In the genomic region with DNA sequence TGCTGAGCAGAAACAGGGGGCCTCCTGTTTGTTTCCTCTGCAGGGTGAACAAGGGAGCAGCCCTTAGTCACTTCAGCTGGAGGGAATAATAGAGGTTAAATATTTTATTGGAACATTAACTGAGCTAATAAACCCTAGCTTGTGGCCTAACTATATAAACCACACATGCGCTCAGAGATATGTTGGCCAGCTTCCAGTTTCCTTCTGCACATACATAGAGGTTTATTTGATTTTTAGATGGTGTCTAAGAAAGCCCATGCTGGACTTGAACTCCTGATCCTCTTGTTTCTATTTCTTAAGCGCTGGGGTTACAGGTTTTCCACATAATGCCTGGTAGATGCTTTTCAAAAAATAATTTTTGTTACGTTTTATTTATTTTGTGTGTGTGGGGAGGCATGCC, we compare ENCODE assay signal across 25 mouse cellular contexts. TPM values are rescaled to one million over a fixed set of nuclear protein-coding genes. Genes with fewer than 3 reads are reported as not detected.
A peak's percentile ranks its signal among the peaks of the same experiment; 100 is the strongest.
DNase-seq lines count a peak whose midpoint lies in the region; ATAC-seq and TF ChIP-seq lines count a peak whose summit lies in the region.
"Had no signal": no experiment of that assay in that cellular context is flagged by ENCODE, and none has a peak within 500 bp of the region (broad histone marks: within the 10 kb centered on the region; RNA-seq: fewer than 3 reads in every experiment).

No protein-coding gene starts in this region.

- peaks cover 11% of the 10 kb centered on the region for H3K9me3 ChIP-seq in heart, embryonic 13.5 days
- no peaks in the 10 kb centered on the region for H3K9me3 ChIP-seq in kidney, postnatal 0 days (replicated peaks; ENCODE audit: low read length)
- H3K9me3 ChIP-seq in MEL (replicated peaks; ENCODE audit: insufficient read depth, low read length), result no peaks in the 10 kb centered on the region
- 0 out of 2 replicates have a peak, but pooled peaks cover 4% of the 10 kb centered on the region for H3K9me3 ChIP-seq in limb, embryonic 14.5 days (ENCODE audit: control insufficient read depth, low read length)
- H3K9me3 ChIP-seq: forebrain, embryonic 15.5 days; neural tube, embryonic 15.5 days had no signal

- H3K27ac ChIP-seq in heart, embryonic 13.5 days (replicated peaks), result peak overlapping the region; percentile 96; the same call in 1 of the 2 replicates
- H3K27ac ChIP-seq in heart, adult 2 months, result no peak overlapping the region
- no peak overlapping the region for H3K27ac ChIP-seq in kidney, postnatal 0 days
- no peak overlapping the region for H3K27ac ChIP-seq in MEL (ENCODE audit: control insufficient read depth, low read depth, low read length)
- H3K27ac ChIP-seq in limb, embryonic 14.5 days (replicated peaks; ENCODE audit: low read depth, low read length), result no peak overlapping the region
- H3K27ac ChIP-seq: forebrain, embryonic 15.5 days; hindbrain, embryonic 13.5 days; layer of hippocampus, adult 2 months; neural tube, embryonic 15.5 days had no signal

- peak overlapping the region; percentile 78 for H3K4me3 ChIP-seq in heart, embryonic 13.5 days
- no peak overlapping the region for H3K4me3 ChIP-seq in heart, adult 2 months
- no peak overlapping the region for H3K4me3 ChIP-seq in kidney, postnatal 0 days (replicated peaks; ENCODE audit: low read depth, low read length)
- no peak overlapping the region for H3K4me3 ChIP-seq in MEL (ENCODE audit: control insufficient read depth in 1 of 2, insufficient read depth in 1 of 2, low read depth in 2 of 2, low read length in 2 of 2)
- H3K4me3 ChIP-seq in limb, embryonic 14.5 days (replicated peaks; ENCODE audit: low read length), result no peak overlapping the region

- TF ChIP-seq EP300 in heart, adult 2 months (IDR thresholded peaks at IDR 0.05; ENCODE audit: insufficient read depth, low read depth, low read length), result no peak
- no peak for TF ChIP-seq EP300 in MEL (IDR thresholded peaks at IDR 0.05; ENCODE audit: low read depth in 1 of 2, low read length in 2 of 2)

- no peaks in the 10 kb centered on the region; the same call in 1 of the 2 replicates for H3K79me2 ChIP-seq in heart, adult 2 months (replicated peaks; ENCODE audit: control insufficient read depth, insufficient read depth, low read length)
- no peaks in the 10 kb centered on the region for H3K79me2 ChIP-seq in MEL (ENCODE audit: control insufficient read depth, insufficient read depth, low read length, poor library complexity)

- H3K36me3 ChIP-seq in heart, embryonic 13.5 days, result peaks cover 17% of the 10 kb centered on the region
- H3K36me3 ChIP-seq in heart, adult 2 months (ENCODE audit: control insufficient read depth, insufficient read depth, low read length), result no peaks in the 10 kb centered on the region
- H3K36me3 ChIP-seq in kidney, postnatal 0 days (ENCODE audit: insufficient read depth, low read length), result no peaks in the 10 kb centered on the region
- H3K36me3 ChIP-seq in MEL (ENCODE audit: control insufficient read depth in 1 of 2, insufficient read depth in 2 of 2, low read length in 2 of 2), result no peaks in the 10 kb centered on the region
- no peaks in the 10 kb centered on the region for H3K36me3 ChIP-seq in limb, embryonic 14.5 days (ENCODE audit: control insufficient read depth, insufficient read depth, low read length)
- H3K36me3 ChIP-seq: forebrain, embryonic 15.5 days; hindbrain, embryonic 13.5 days; neural tube, embryonic 15.5 days had no signal

- ATAC-seq in heart, embryonic 13.5 days (ENCODE audit: extremely low read depth, insufficient number of reproducible peaks, low FRiP score, low TSS enrichment), result no peak
- ATAC-seq in kidney, postnatal 0 days (replicated peaks; ENCODE audit: low FRiP score, low read depth), result no peak
- no peak for ATAC-seq in limb, embryonic 14.5 days (ENCODE audit: low FRiP score, low read depth)
- no peak for ATAC-seq in granulocyte monocyte progenitor cell, adult 5-6 weeks (replicated peaks; ENCODE audit: poor library complexity, severe bottlenecking)
- ATAC-seq: forebrain, embryonic 15.5 days; inflammation-experienced regulatory T-cells, adult 6 months; liver, postnatal 0 days had no signal

- no peak for DNase-seq in heart, adult 2 months
- peak; percentile 7 for DNase-seq in kidney, postnatal 0 days (ENCODE audit: low spot score)
- no peak for DNase-seq in kidney, postnatal 10 days
- DNase-seq in MEL (ENCODE audit: low read depth, low spot score), result peak; percentile 61
- DNase-seq in limb, embryonic 14.5 days (ENCODE audit: low spot score), result peak; percentile 61
- no peak for DNase-seq in left cerebral cortex, adult 18-20 months (ENCODE audit: low spot score in 2 of 2)
- DNase-seq: adrenal gland, postnatal 25 days; cerebellum, adult 8-10 months; cerebellum, postnatal 36 days; embryo, embryonic 11 days; gastrocnemius, postnatal 10 days; heart, adult 18-20 months; kidney, adult 8-10 months; kidney, postnatal 25 days; layer of hippocampus, postnatal 36 days; liver, postnatal 0 days; lung, postnatal 10 days; thymus, postnatal 14 days had no signal

- H3K4me2 ChIP-seq in heart, embryonic 13.5 days, result peak overlapping the region; percentile 90
- no peak overlapping the region for H3K4me2 ChIP-seq in kidney, postnatal 0 days (ENCODE audit: low read length)
- H3K4me2 ChIP-seq in limb, embryonic 14.5 days (replicated peaks; ENCODE audit: low read depth, low read length, severe bottlenecking), result peak overlapping the region; percentile 93

- no peak for TF ChIP-seq POLR2A in heart, adult 2 months (IDR thresholded peaks at IDR 0.05; ENCODE audit: insufficient read depth, low read depth, low read length)
- no peak for TF ChIP-seq POLR2A in MEL (IDR thresholded peaks at IDR 0.05; ENCODE audit: control insufficient read depth in 1 of 2, insufficient read depth in 1 of 2, low read depth in 1 of 2, low read length in 2 of 2, poor library complexity in 1 of 2)
- no peak for TF ChIP-seq POLR2A in limb, embryonic 14.5 days (IDR thresholded peaks at IDR 0.05; ENCODE audit: borderline replicate concordance, extremely low read depth, insufficient read depth, insufficient read length)

- H3K4me1 ChIP-seq in heart, embryonic 13.5 days, result peaks cover 37% of the 10 kb centered on the region
- peaks cover 3% of the 10 kb centered on the region; the same call in 1 of the 2 replicates for H3K4me1 ChIP-seq in heart, adult 2 months (ENCODE audit: control insufficient read depth, insufficient read depth, low read length)
- peaks cover 5% of the 10 kb centered on the region; the same call in 1 of the 2 replicates for H3K4me1 ChIP-seq in kidney, postnatal 0 days (replicated peaks; ENCODE audit: insufficient read depth, low read length)
- no peaks in the 10 kb centered on the region for H3K4me1 ChIP-seq in MEL (ENCODE audit: control insufficient read depth in 1 of 2, insufficient read depth in 2 of 2, low read length in 2 of 2)
- peaks cover 7% of the 10 kb centered on the region for H3K4me1 ChIP-seq in limb, embryonic 14.5 days (ENCODE audit: control insufficient read depth, insufficient read depth, low read length)

- peaks cover 13% of the 10 kb centered on the region for H3K27me3 ChIP-seq in heart, embryonic 13.5 days (replicated peaks)
- H3K27me3 ChIP-seq in heart, adult 2 months (ENCODE audit: control insufficient read depth, insufficient read depth, low read length), result no peaks in the 10 kb centered on the region
- no peaks in the 10 kb centered on the region; the same call in 1 of the 2 replicates for H3K27me3 ChIP-seq in kidney, postnatal 0 days (ENCODE audit: insufficient read depth, low read length)
- no peaks in the 10 kb centered on the region for H3K27me3 ChIP-seq in MEL (ENCODE audit: control insufficient read depth in 1 of 2, insufficient read depth in 2 of 2, low read length in 2 of 2)
- H3K27me3 ChIP-seq in limb, embryonic 14.5 days (ENCODE audit: control insufficient read depth, insufficient read depth, low read length), result peaks cover 13% of the 10 kb centered on the region; the same call in 1 of the 2 replicates

- H3K9ac ChIP-seq in heart, embryonic 13.5 days, result peak overlapping the region; percentile 92
- no peak overlapping the region for H3K9ac ChIP-seq in heart, adult 2 months (ENCODE audit: low read depth, low read length)
- H3K9ac ChIP-seq in kidney, postnatal 0 days (ENCODE audit: low read depth, low read length), result no peak overlapping the region
- no peak overlapping the region for H3K9ac ChIP-seq in MEL (ENCODE audit: control insufficient read depth, low read depth, low read length, poor library complexity, severe bottlenecking)
- no peak overlapping the region for H3K9ac ChIP-seq in limb, embryonic 14.5 days (ENCODE audit: low read depth, low read length, severe bottlenecking)
- H3K9ac ChIP-seq: liver, postnatal 0 days; neural tube, embryonic 15.5 days had no signal

- WGBS in heart, embryonic 13.5 days, result 42% methylated on average over 3 of the region's 3 CpGs
- WGBS in heart, adult 2 months, result 61% methylated on average over 3 of the region's 3 CpGs
- 47% methylated on average over 3 of the region's 3 CpGs for WGBS in kidney, postnatal 0 days
- 34% methylated on average over 3 of the region's 3 CpGs for WGBS in limb, embryonic 14.5 days

- no peak for TF ChIP-seq CTCF in heart, adult 2 months (IDR thresholded peaks at IDR 0.05)
- no peak for TF ChIP-seq CTCF in kidney, postnatal 0 days (IDR thresholded peaks at IDR 0.05; ENCODE audit: low read depth)
- TF ChIP-seq CTCF in MEL (IDR thresholded peaks at IDR 0.05 in 2 of 3, conservative IDR thresholded peaks at IDR 0.05 in 1 of 3; ENCODE audit: control insufficient read depth in 1 of 3, insufficient read depth in 1 of 3, low read depth in 2 of 3, low read length in 3 of 3, poor library complexity in 1 of 3, severe bottlenecking in 1 of 3), result no peak

- no peak for TF ChIP-seq RAD21 in MEL (IDR thresholded peaks at IDR 0.05; ENCODE audit: low read depth, low read length)

- intact Hi-C loops in heart, adult 2 months (cut with DNase I), result no loop called here

RNA-seq across cellular contexts. Expression of a gene that starts 1.0 kb away (rescaled TPM):
- polyA plus RNA-seq in heart, embryonic 13.5 days (2015; fragmentation: Nextera tagmentation; extraction: Ambion mirVana), result 9.0 and 13.5 TPM in 2 replicates
- total RNA-seq in heart, adult 2 months (2021), result 10 to 100 TPM; 22.1 to 24.2 TPM
- 7.1 and 11.8 TPM in 2 replicates for polyA plus RNA-seq in heart, adult 2 months (2012; rRNA removed)
- 1.6 and 2.6 TPM in 2 replicates for polyA plus RNA-seq in kidney, postnatal 0 days (2015; fragmentation: Nextera tagmentation; extraction: Ambion mirVana)
- total RNA-seq in MEL (2012; rRNA removed), result 0.04 and 0.10 TPM in 2 replicates
- under 1 TPM in 1 of 2 experiments, not detected in 1; 0.13 TPM for polyA plus RNA-seq in MEL (2012; ENCODE audit: insufficient read depth in 1 of 2, insufficient read length in 2 of 2, low read depth in 1 of 2, low replicate concordance in 2 of 2, missing spikeins in 1 of 2)
- polyA plus RNA-seq in limb, embryonic 14.5 days (2012; rRNA removed), result 1.9 and 2.7 TPM in 2 replicates
- 1.1 and 2.0 TPM in 2 replicates for polyA plus RNA-seq in limb, embryonic 14.5 days (2014; fragmentation: Nextera tagmentation; extraction: Ambion mirVana)
- total RNA-seq in left cerebral cortex, adult 18-20 months (2021), result 1 to 10 TPM; 5.6 to 7.9 TPM
- total RNA-seq in granulocyte monocyte progenitor cell, adult 5-6 weeks (2014; fragmentation: Nextera tagmentation), result 0.38 TPM in 1 of 2 replicates, not detected in the other
- total RNA-seq in granulocyte monocyte progenitor cell, adult 5-6 weeks (2017), result not detected in 2 replicates

RNA-seq across cellular contexts. Expression of a gene that starts 23.7 kb away (rescaled TPM):
- polyA plus RNA-seq in heart, embryonic 13.5 days (2015; fragmentation: Nextera tagmentation; extraction: Ambion mirVana), result 26.0 and 31.8 TPM in 2 replicates
- 1 to 10 TPM; 8.3 to 9.0 TPM for total RNA-seq in heart, adult 2 months (2021)
- polyA plus RNA-seq in heart, adult 2 months (2012; rRNA removed), result 6.9 and 12.5 TPM in 2 replicates
- polyA plus RNA-seq in kidney, postnatal 0 days (2015; fragmentation: Nextera tagmentation; extraction: Ambion mirVana), result 24.7 and 25.0 TPM in 2 replicates
- total RNA-seq in MEL (2012; rRNA removed), result 14.2 and 15.1 TPM in 2 replicates
- polyA plus RNA-seq in MEL (2012; ENCODE audit: insufficient read depth in 1 of 2, insufficient read length in 2 of 2, low read depth in 1 of 2, low replicate concordance in 2 of 2, missing spikeins in 1 of 2), result 10 to 100 TPM in 1 of 2 experiments, not detected in 1; 26.4 TPM
- 21.7 and 26.3 TPM in 2 replicates for polyA plus RNA-seq in limb, embryonic 14.5 days (2012; rRNA removed)
- 25.1 and 28.0 TPM in 2 replicates for polyA plus RNA-seq in limb, embryonic 14.5 days (2014; fragmentation: Nextera tagmentation; extraction: Ambion mirVana)
- 10 to 100 TPM in 1 of 2 experiments, 1 to 10 TPM in 1; 8.7 to 11.8 TPM for total RNA-seq in left cerebral cortex, adult 18-20 months (2021)
- 30.5 and 39.9 TPM in 2 replicates for total RNA-seq in granulocyte monocyte progenitor cell, adult 5-6 weeks (2014; fragmentation: Nextera tagmentation)
- 28.8 and 33.0 TPM in 2 replicates for total RNA-seq in granulocyte monocyte progenitor cell, adult 5-6 weeks (2017)

RNA-seq across cellular contexts. Expression of a gene that starts 46.1 kb away (rescaled TPM):
- 128 and 148 TPM in 2 replicates for polyA plus RNA-seq in heart, embryonic 13.5 days (2015; fragmentation: Nextera tagmentation; extraction: Ambion mirVana)
- 10 to 100 TPM; 77.2 to 78.2 TPM for total RNA-seq in heart, adult 2 months (2021)
- polyA plus RNA-seq in heart, adult 2 months (2012; rRNA removed), result 33.9 and 34.6 TPM in 2 replicates
- polyA plus RNA-seq in kidney, postnatal 0 days (2015; fragmentation: Nextera tagmentation; extraction: Ambion mirVana), result 187 and 217 TPM in 2 replicates
- 110 and 135 TPM in 2 replicates for total RNA-seq in MEL (2012; rRNA removed)
- polyA plus RNA-seq in MEL (2012; ENCODE audit: insufficient read depth in 1 of 2, insufficient read length in 2 of 2, low read depth in 1 of 2, low replicate concordance in 2 of 2, missing spikeins in 1 of 2), result 100 to 1,000 TPM in 1 of 2 experiments, not detected in 1; 135 TPM
- polyA plus RNA-seq in limb, embryonic 14.5 days (2012; rRNA removed), result 39.1 and 69.2 TPM in 2 replicates
- 153 and 164 TPM in 2 replicates for polyA plus RNA-seq in limb, embryonic 14.5 days (2014; fragmentation: Nextera tagmentation; extraction: Ambion mirVana)
- total RNA-seq in left cerebral cortex, adult 18-20 months (2021), result 10 to 100 TPM; 59.9 to 63.8 TPM
- 132 and 145 TPM in 2 replicates for total RNA-seq in granulocyte monocyte progenitor cell, adult 5-6 weeks (2014; fragmentation: Nextera tagmentation)
- total RNA-seq in granulocyte monocyte progenitor cell, adult 5-6 weeks (2017), result 175 and 205 TPM in 2 replicates

RNA-seq across cellular contexts. Expression of a gene that starts 46.1 kb away (rescaled TPM):
- polyA plus RNA-seq in heart, embryonic 13.5 days (2015; fragmentation: Nextera tagmentation; extraction: Ambion mirVana), result 9.3 and 10.5 TPM in 2 replicates
- 1 to 10 TPM; 2.1 to 2.9 TPM for total RNA-seq in heart, adult 2 months (2021)
- 3.0 and 3.8 TPM in 2 replicates for polyA plus RNA-seq in heart, adult 2 months (2012; rRNA removed)
- polyA plus RNA-seq in kidney, postnatal 0 days (2015; fragmentation: Nextera tagmentation; extraction: Ambion mirVana), result 9.5 and 9.6 TPM in 2 replicates
- 16.3 and 22.7 TPM in 2 replicates for total RNA-seq in MEL (2012; rRNA removed)
- polyA plus RNA-seq in MEL (2012; ENCODE audit: insufficient read depth in 1 of 2, insufficient read length in 2 of 2, low read depth in 1 of 2, low replicate concordance in 2 of 2, missing spikeins in 1 of 2), result 10 to 100 TPM in 1 of 2 experiments, not detected in 1; 32.2 TPM
- 22.7 and 26.9 TPM in 2 replicates for polyA plus RNA-seq in limb, embryonic 14.5 days (2012; rRNA removed)
- polyA plus RNA-seq in limb, embryonic 14.5 days (2014; fragmentation: Nextera tagmentation; extraction: Ambion mirVana), result 17.5 and 18.8 TPM in 2 replicates
- total RNA-seq in left cerebral cortex, adult 18-20 months (2021), result 10 to 100 TPM; 16.4 to 17.1 TPM
- total RNA-seq in granulocyte monocyte progenitor cell, adult 5-6 weeks (2014; fragmentation: Nextera tagmentation), result 19.6 and 35.1 TPM in 2 replicates
- 15.0 and 30.6 TPM in 2 replicates for total RNA-seq in granulocyte monocyte progenitor cell, adult 5-6 weeks (2017)

Comparison
In these comparisons a context has a peak if more than half of its experiments do, and no peak if none do; other contexts are left out.
1. DNase-seq: peak in kidney, postnatal 0 days (single experiment), MEL (single experiment) and limb, embryonic 14.5 days (single experiment); none in heart, adult 2 months (0 of 2), kidney, postnatal 10 days (single experiment) and left cerebral cortex, adult 18-20 months (0 of 2).